Mouse (Mus musculus): ENCODE data around the gene Krt71. TPM values are rescaled to one million over a fixed set of nuclear protein-coding genes. Genes with fewer than 3 reads are reported as not detected.
"Not testable (repeated sequence)": the region's sequence is repeated elsewhere in the genome, so short reads cannot be mapped to it uniquely, and the experiment has no call there.

Gene Krt71
- total RNA-seq, 2 experiments from 2014 or later, result not detected

DNA sequence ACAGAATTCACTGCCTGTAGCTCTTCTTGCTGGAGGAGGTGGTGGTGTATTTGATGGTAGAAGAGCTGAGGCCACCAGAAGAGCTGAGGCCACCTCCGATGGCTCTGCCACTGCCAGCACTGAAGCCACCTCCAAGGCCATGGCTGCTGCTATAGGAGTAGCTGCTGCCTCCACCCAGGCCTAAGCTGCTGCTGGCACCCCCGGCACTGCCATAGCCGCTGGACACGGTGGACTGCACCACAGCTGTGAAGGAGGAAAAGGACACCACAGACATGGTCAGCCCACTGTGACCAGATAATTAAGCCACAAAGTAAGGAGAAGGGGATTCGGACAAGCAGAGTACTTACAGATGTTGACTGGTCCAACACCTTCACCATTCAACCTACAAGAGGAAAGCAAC, 52.4 kb downstream of the Krt71 start:
- DNase-seq (ENCODE audit: low spot score in 2 of 2), result not testable (repeated sequence)

DNA sequence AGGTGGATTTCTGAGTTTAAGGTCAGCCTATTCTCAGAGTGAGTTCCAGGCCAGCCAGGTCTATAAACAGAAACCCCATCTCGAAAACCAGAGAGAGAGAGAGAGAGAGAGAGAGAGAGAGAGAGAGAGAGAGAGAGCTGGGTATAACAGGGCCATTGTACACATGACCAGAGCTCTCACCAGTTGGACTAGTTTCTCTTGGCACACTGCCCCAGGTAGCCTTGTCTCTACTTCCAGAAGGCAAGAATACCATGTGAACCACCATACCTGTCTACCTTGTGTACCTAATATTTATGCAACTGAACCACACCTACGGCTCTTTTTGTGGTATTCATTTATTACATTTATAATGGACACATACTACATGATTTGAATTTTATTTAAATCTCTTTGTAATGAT, 54.7 kb downstream of the Krt71 start:
- DNase-seq (ENCODE audit: low spot score in 2 of 2), result no peak

Small RNAs within 50 kb of the gene (microRNA-seq; reads per million reads assigned to microRNA genes)
- gene Gm44323 (0 reads per million in 2 experiments), gene Gm44342 (0 reads per million in 2 experiments)

Other genes with a start within 250 kb of the Krt71 start
- gene Gm49425, start 225.8 kb downstream of the Krt71 start, total RNA-seq (2021), result not detected
- gene Krt84, start 210.3 kb downstream of the Krt71 start, total RNA-seq (2021), result not detected
- not detected for gene Krt82, start 192.4 kb downstream of the Krt71 start, total RNA-seq (2021)
- not detected for gene Krt90, start 180.2 kb downstream of the Krt71 start, total RNA-seq (2021)
- not detected for gene Krt75, start 169.2 kb downstream of the Krt71 start, total RNA-seq (2021)
- not detected for gene Gm5414, start 114.9 kb downstream of the Krt71 start, total RNA-seq (2021)
- not detected for gene Gm5478, start 95.7 kb downstream of the Krt71 start, total RNA-seq (2021)
- not detected for gene Krt6b, start 62.8 kb downstream of the Krt71 start, total RNA-seq (2021)
- not detected for gene Krt6a, start 48.8 kb downstream of the Krt71 start, total RNA-seq (2021)
- gene Krt5, start 30.2 kb downstream of the Krt71 start, total RNA-seq (2021), result not detected
- not detected for gene Krt72, start 43.4 kb upstream of the Krt71 start, total RNA-seq (2021)
- 1 to 10 TPM; 1.7 TPM for gene Krt73, start 59.2 kb upstream of the Krt71 start, total RNA-seq (2021)
- under 1 TPM; 0.28 to 0.67 TPM for gene Krt2, start 75.1 kb upstream of the Krt71 start, total RNA-seq (2021)
- 1 to 10 TPM; 1.7 to 2.6 TPM for gene Krt1, start 107.7 kb upstream of the Krt71 start, total RNA-seq (2021)
- 10 to 100 TPM; 13.4 to 16.9 TPM for gene Krt77, start 126.6 kb upstream of the Krt71 start, total RNA-seq (2021)
- gene Krt76, start 149.8 kb upstream of the Krt71 start, total RNA-seq (2021), result not detected
- gene Krt4, start 181.6 kb upstream of the Krt71 start, total RNA-seq (2021), result not detected
- not detected for gene Krt79, start 197.2 kb upstream of the Krt71 start, total RNA-seq (2021)
- not detected for gene Krt78, start 211.2 kb upstream of the Krt71 start, total RNA-seq (2021)

Measured in left cerebral cortex, adult 18-20 months (tissue).